Mouse (Mus musculus): ENCODE data around the gene Gm7942.
"Not testable (repeated sequence)": the region's sequence is repeated elsewhere in the genome, so short reads cannot be mapped to it uniquely, and the experiment has no call there.

Gene Gm7942

GRCm38 (mm10) chr5:95106638-95107037 lies at the start of gene Gm7942:
Gm7942 (plus strand) TSS chr5:95106938.
- DNase-seq (ENCODE audit: low spot score), result not testable (repeated sequence)
